Mouse (Mus musculus): Measurements from ENCODE around the gene Myo1e. TPM values are rescaled to one million over a fixed set of nuclear protein-coding genes. Genes with fewer than 3 reads are reported as not detected.

Gene Myo1e
- polyA plus RNA-seq, 1 experiment: 21.2 TPM

- H3K4me3 ChIP-seq (replicated peaks; ENCODE audit: extremely low read depth, low read depth, low read length): no peak overlapping the region
- peaks cover 15% of the 10 kb centered on the region for H3K4me1 ChIP-seq (ENCODE audit: control insufficient read depth, insufficient read depth, low read length)
- TF ChIP-seq POLR2A (IDR thresholded peaks at IDR 0.05; ENCODE audit: borderline replicate concordance, extremely low read depth, low read depth, low read length) (no peak), CTCF (IDR thresholded peaks at IDR 0.05; ENCODE audit: insufficient read depth, low read length) (no peak)
- 71% methylated on average over 9 of the region's 9 CpGs for WGBS
- no peak for DNase-seq
Observed at GRCm38 (mm10) chr9:70271631-70272030, 64.5 kb downstream of the Myo1e start.

- peaks cover 14% of the 10 kb centered on the region for H3K4me1 ChIP-seq (ENCODE audit: control insufficient read depth, insufficient read depth, low read length)
- TF ChIP-seq CTCF (IDR thresholded peaks at IDR 0.05; ENCODE audit: insufficient read depth, low read length) (no peak), POLR2A (IDR thresholded peaks at IDR 0.05; ENCODE audit: borderline replicate concordance, extremely low read depth, low read depth, low read length) (no peak)
- 84% methylated on average over 6 of the region's 6 CpGs for WGBS
- H3K4me3 ChIP-seq (replicated peaks; ENCODE audit: extremely low read depth, low read depth, low read length): no peak overlapping the region
- DNase-seq: no peak
Observed at GRCm38 (mm10) chr9:70274071-70274470, 66.9 kb downstream of the Myo1e start.

DNA sequence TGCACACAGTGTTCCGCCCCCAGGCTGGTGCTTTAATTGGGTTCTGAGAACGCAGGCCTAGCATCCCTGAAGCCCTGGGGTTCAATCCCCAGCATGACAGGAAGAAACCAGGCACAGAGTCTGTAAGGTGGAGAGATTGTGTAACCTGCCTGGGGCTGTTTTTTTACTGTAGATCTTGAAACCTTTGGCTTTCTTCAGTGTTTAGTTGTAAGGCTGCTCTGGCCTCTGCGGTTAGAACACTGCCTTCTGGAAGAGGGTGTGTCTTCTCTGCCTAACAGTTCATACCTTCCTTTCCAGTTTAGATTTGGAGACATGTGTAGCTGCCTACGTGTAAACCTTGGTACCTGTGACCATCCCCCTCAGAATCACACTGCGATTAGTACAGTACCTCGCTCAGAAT is 67.3 kb downstream of the Myo1e start:
- no peak for TF ChIP-seq POLR2A (IDR thresholded peaks at IDR 0.05; ENCODE audit: borderline replicate concordance, extremely low read depth, low read depth, low read length)
- no peak for TF ChIP-seq CTCF (IDR thresholded peaks at IDR 0.05; ENCODE audit: insufficient read depth, low read length)
- WGBS: 68% methylated on average over 6 of the region's 6 CpGs
- Histone ChIP-seq H3K4me1 (ENCODE audit: control insufficient read depth, insufficient read depth, low read length) (peaks cover 10% of the 10 kb centered on the region), H3K4me3 (replicated peaks; ENCODE audit: extremely low read depth, low read depth, low read length) (no peak overlapping the region)
- DNase-seq: no peak

- WGBS: 78% methylated on average over 12 of the region's 12 CpGs
- no peak overlapping the region for H3K4me3 ChIP-seq (replicated peaks; ENCODE audit: extremely low read depth, low read depth, low read length)
- TF ChIP-seq CTCF (IDR thresholded peaks at IDR 0.05; ENCODE audit: insufficient read depth, low read length): no peak
- no peak for TF ChIP-seq POLR2A (IDR thresholded peaks at IDR 0.05; ENCODE audit: borderline replicate concordance, extremely low read depth, low read depth, low read length)
- DNase-seq: no peak
- peaks cover 6% of the 10 kb centered on the region; the same call in 1 of the 2 replicates for H3K4me1 ChIP-seq (ENCODE audit: control insufficient read depth, insufficient read depth, low read length)
Observed at GRCm38 (mm10) chr9:70274887-70275555, 67.9 kb downstream of the Myo1e start.

DNA sequence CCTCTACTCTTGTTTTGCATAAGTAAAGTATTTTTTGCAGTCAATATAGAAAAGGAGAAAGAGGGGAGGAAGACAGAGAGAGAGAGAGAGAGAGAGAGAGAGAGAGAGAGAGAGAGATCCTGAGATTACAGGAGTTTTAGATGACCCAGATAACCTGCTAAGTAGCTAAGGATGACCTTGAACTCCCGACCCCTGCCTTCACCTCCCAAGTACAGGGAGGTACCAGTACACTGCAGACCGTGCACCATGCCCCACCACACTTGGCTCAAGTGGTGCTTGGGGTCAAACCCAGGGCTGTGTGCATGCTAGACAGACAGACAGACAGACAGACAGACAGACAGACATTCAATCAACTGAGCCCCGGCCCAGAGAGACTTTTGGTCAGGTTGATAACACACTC is 69.9 kb downstream of the Myo1e start:
- H3K4me3 ChIP-seq (replicated peaks; ENCODE audit: extremely low read depth, low read depth, low read length): no peak overlapping the region
- no peaks in the 10 kb centered on the region for H3K4me1 ChIP-seq (ENCODE audit: control insufficient read depth, insufficient read depth, low read length)
- WGBS: 67% methylated on average over 3 of the region's 3 CpGs
- no peak for DNase-seq
- TF ChIP-seq CTCF (IDR thresholded peaks at IDR 0.05; ENCODE audit: insufficient read depth, low read length) (no peak), POLR2A (IDR thresholded peaks at IDR 0.05; ENCODE audit: borderline replicate concordance, extremely low read depth, low read depth, low read length) (no peak)

DNA sequence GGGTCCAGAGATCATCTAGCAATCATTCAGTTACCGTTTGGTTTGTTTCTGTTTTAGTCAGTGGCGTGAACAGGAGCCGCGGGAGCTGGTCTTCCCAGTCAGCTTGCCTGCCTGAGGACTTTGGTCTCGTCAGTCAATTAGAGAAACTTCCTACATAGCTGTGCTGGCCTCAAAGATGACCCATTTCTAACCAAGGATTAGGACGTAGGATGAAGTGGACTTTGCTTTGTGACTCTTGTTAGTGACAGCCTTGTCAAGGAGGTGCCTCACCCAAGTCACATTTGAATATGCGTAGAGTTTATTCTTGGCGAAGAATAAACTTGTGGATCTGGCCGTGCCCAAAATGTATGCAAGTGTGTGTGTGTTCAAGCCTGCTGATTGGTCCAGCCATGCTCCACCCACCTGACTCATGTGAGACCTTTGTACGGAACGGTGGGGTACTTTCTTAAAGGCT is 70.4 kb downstream of the Myo1e start:
- DNase-seq: no peak
- WGBS: 77% methylated on average over 11 of the region's 11 CpGs
- no peak overlapping the region for H3K4me3 ChIP-seq (replicated peaks; ENCODE audit: extremely low read depth, low read depth, low read length)
- H3K4me1 ChIP-seq (ENCODE audit: control insufficient read depth, insufficient read depth, low read length): no peaks in the 10 kb centered on the region
- TF ChIP-seq CTCF (IDR thresholded peaks at IDR 0.05; ENCODE audit: insufficient read depth, low read length): no peak
- TF ChIP-seq POLR2A (IDR thresholded peaks at IDR 0.05; ENCODE audit: borderline replicate concordance, extremely low read depth, low read depth, low read length): no peak

GRCm38 (mm10) chr9:70281407-70281806 is 74.3 kb downstream of the Myo1e start:
- no peak for DNase-seq
- Histone ChIP-seq H3K4me3 (replicated peaks; ENCODE audit: extremely low read depth, low read depth, low read length) (no peak overlapping the region), H3K4me1 (ENCODE audit: control insufficient read depth, insufficient read depth, low read length) (peaks cover 9% of the 10 kb centered on the region; the same call in 1 of the 2 replicates)
- TF ChIP-seq CTCF (IDR thresholded peaks at IDR 0.05; ENCODE audit: insufficient read depth, low read length) (no peak), POLR2A (IDR thresholded peaks at IDR 0.05; ENCODE audit: borderline replicate concordance, extremely low read depth, low read depth, low read length) (no peak)
- 83% methylated on average over 8 of the region's 8 CpGs for WGBS

- H3K4me3 ChIP-seq (replicated peaks; ENCODE audit: extremely low read depth, low read depth, low read length): no peak overlapping the region
- 73% methylated on average over 8 of the region's 8 CpGs for WGBS
- DNase-seq: no peak
- H3K4me1 ChIP-seq (ENCODE audit: control insufficient read depth, insufficient read depth, low read length): peaks cover 9% of the 10 kb centered on the region; the same call in 1 of the 2 replicates
- TF ChIP-seq POLR2A (IDR thresholded peaks at IDR 0.05; ENCODE audit: borderline replicate concordance, extremely low read depth, low read depth, low read length): no peak
- TF ChIP-seq CTCF (IDR thresholded peaks at IDR 0.05; ENCODE audit: insufficient read depth, low read length): no peak
Observed at GRCm38 (mm10) chr9:70282107-70282506, 75.0 kb downstream of the Myo1e start.

GRCm38 (mm10) chr9:70283151-70283550 is 76.0 kb downstream of the Myo1e start:
- no peak for DNase-seq
- Histone ChIP-seq H3K4me3 (replicated peaks; ENCODE audit: extremely low read depth, low read depth, low read length) (no peak overlapping the region), H3K4me1 (ENCODE audit: control insufficient read depth, insufficient read depth, low read length) (peaks cover 9% of the 10 kb centered on the region; the same call in 1 of the 2 replicates)
- 87% methylated on average over 4 of the region's 4 CpGs for WGBS
- TF ChIP-seq CTCF (IDR thresholded peaks at IDR 0.05; ENCODE audit: insufficient read depth, low read length) (no peak), POLR2A (IDR thresholded peaks at IDR 0.05; ENCODE audit: borderline replicate concordance, extremely low read depth, low read depth, low read length) (no peak)

GRCm38 (mm10) chr9:70284584-70285140 is 77.5 kb downstream of the Myo1e start:
- H3K4me3 ChIP-seq (replicated peaks; ENCODE audit: extremely low read depth, low read depth, low read length): no peak overlapping the region
- TF ChIP-seq CTCF (IDR thresholded peaks at IDR 0.05; ENCODE audit: insufficient read depth, low read length) (no peak), POLR2A (IDR thresholded peaks at IDR 0.05; ENCODE audit: borderline replicate concordance, extremely low read depth, low read depth, low read length) (no peak)
- peaks cover 11% of the 10 kb centered on the region; the same call in 1 of the 2 replicates for H3K4me1 ChIP-seq (ENCODE audit: control insufficient read depth, insufficient read depth, low read length)
- WGBS: 31% methylated on average over 7 of the region's 7 CpGs
- no peak for DNase-seq
